Mouse (Mus musculus): ENCODE measurements around the gene Cfap97d1. TPM values are rescaled to one million over a fixed set of nuclear protein-coding genes. Genes with fewer than 3 reads are reported as not detected.

The Cfap97d1 gene
- not detected in 2 replicates for polyA plus RNA-seq (2015; fragmentation: Nextera tagmentation; extraction: Ambion mirVana)

GRCm38 (mm10) chr11:101984054-101985025, at the start of gene Cfap97d1:
Gene Cfap97d1, plus strand, starts transcription at chr11:101984279.
- Histone ChIP-seq H3K4me3 (ENCODE audit: low read length) (peak within 1 kb of the TSS; percentile 84), H3K27me3 (replicated peaks; ENCODE audit: control insufficient read depth, insufficient read depth, low read length) (no peaks in the 10 kb centered on the region), H3K4me2 (ENCODE audit: low read length) (peak within 1 kb of the TSS; percentile 97), H3K9ac (ENCODE audit: low read depth, low read length) (peak within 1 kb of the TSS; percentile 87), H3K27ac (ENCODE audit: low read depth, low read length) (peak within 1 kb of the TSS; percentile 86), H3K36me3 (ENCODE audit: control insufficient read depth, insufficient read depth, low read length) (peaks cover 11% of the 10 kb centered on the region), H3K4me1 (ENCODE audit: control insufficient read depth, insufficient read depth, low read depth, low read length) (peaks cover 13% of the 10 kb centered on the region), H3K9me3 (ENCODE audit: control insufficient read depth, low read length) (no peaks in the 10 kb centered on the region)
- under 1% methylated on average over 62 of the region's 71 CpGs for WGBS
- peak; percentile 86 for ATAC-seq

GRCm38 (mm10) chr11:101935743-101936142, 48.3 kb upstream of the Cfap97d1 start:
- no peak for ATAC-seq
- H3K9me3 ChIP-seq (ENCODE audit: control insufficient read depth, low read length): no peaks in the 10 kb centered on the region
- no peak overlapping the region for H3K27ac ChIP-seq (ENCODE audit: low read depth, low read length)
- no peaks in the 10 kb centered on the region for H3K27me3 ChIP-seq (replicated peaks; ENCODE audit: control insufficient read depth, insufficient read depth, low read length)
- no peak overlapping the region for H3K4me3 ChIP-seq (ENCODE audit: low read length)
- no peak overlapping the region for H3K9ac ChIP-seq (ENCODE audit: low read depth, low read length)
- H3K4me2 ChIP-seq (ENCODE audit: low read length): no peak overlapping the region
- H3K4me1 ChIP-seq (ENCODE audit: control insufficient read depth, insufficient read depth, low read depth, low read length): peaks cover 5% of the 10 kb centered on the region; the same call in 1 of the 2 replicates
- 85% methylated on average over 3 of the region's 3 CpGs for WGBS
- H3K36me3 ChIP-seq (ENCODE audit: control insufficient read depth, insufficient read depth, low read length): no peaks in the 10 kb centered on the region

- no peak for ATAC-seq
- H3K4me3 ChIP-seq (ENCODE audit: low read length): no peak overlapping the region
- H3K4me1 ChIP-seq (ENCODE audit: control insufficient read depth, insufficient read depth, low read depth, low read length): peaks cover 5% of the 10 kb centered on the region; the same call in 1 of the 2 replicates
- H3K9me3 ChIP-seq (ENCODE audit: control insufficient read depth, low read length): no peaks in the 10 kb centered on the region
- no peaks in the 10 kb centered on the region for H3K27me3 ChIP-seq (replicated peaks; ENCODE audit: control insufficient read depth, insufficient read depth, low read length)
- peak overlapping the region; percentile 81 for H3K4me2 ChIP-seq (ENCODE audit: low read length)
- H3K36me3 ChIP-seq (ENCODE audit: control insufficient read depth, insufficient read depth, low read length): no peaks in the 10 kb centered on the region
- H3K9ac ChIP-seq (ENCODE audit: low read depth, low read length): no peak overlapping the region
- 42% methylated on average over 7 of the region's 7 CpGs for WGBS
- no peak overlapping the region for H3K27ac ChIP-seq (ENCODE audit: low read depth, low read length)
Observed at GRCm38 (mm10) chr11:101936421-101936820, 47.7 kb upstream of the Cfap97d1 start.

DNA sequence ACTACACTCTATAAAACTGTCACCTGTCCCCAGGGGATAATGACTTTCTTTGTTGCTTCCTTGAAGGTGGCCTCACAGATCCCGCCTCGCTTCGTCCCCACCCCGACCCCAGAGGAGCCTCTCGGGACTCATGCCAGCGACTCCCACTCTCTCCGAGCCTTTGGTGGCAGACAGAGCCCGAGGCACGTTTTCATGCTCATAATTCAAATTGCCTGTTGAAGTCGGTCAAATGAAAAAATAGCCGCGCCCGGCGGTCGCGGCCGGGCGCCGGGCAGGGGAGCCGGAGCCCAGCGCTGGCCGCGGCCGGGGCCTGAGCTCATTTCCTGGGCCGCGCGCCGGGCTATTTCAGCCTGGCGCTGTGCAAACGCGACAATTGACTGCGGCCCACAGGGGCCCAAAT, 47.0 kb upstream of the Cfap97d1 start:
- Histone ChIP-seq H3K9me3 (ENCODE audit: control insufficient read depth, low read length) (no peaks in the 10 kb centered on the region), H3K4me2 (ENCODE audit: low read length) (peak overlapping the region; percentile 81), H3K27me3 (replicated peaks; ENCODE audit: control insufficient read depth, insufficient read depth, low read length) (no peaks in the 10 kb centered on the region), H3K9ac (ENCODE audit: low read depth, low read length) (peak overlapping the region; percentile 69), H3K27ac (ENCODE audit: low read depth, low read length) (no peak overlapping the region), H3K36me3 (ENCODE audit: control insufficient read depth, insufficient read depth, low read length) (no peaks in the 10 kb centered on the region), H3K4me3 (ENCODE audit: low read length) (peak overlapping the region; percentile 50), H3K4me1 (ENCODE audit: control insufficient read depth, insufficient read depth, low read depth, low read length) (peaks cover 5% of the 10 kb centered on the region; the same call in 1 of the 2 replicates)
- WGBS: under 1% methylated on average over 32 of the region's 32 CpGs
- ATAC-seq: peak; percentile 65

DNA sequence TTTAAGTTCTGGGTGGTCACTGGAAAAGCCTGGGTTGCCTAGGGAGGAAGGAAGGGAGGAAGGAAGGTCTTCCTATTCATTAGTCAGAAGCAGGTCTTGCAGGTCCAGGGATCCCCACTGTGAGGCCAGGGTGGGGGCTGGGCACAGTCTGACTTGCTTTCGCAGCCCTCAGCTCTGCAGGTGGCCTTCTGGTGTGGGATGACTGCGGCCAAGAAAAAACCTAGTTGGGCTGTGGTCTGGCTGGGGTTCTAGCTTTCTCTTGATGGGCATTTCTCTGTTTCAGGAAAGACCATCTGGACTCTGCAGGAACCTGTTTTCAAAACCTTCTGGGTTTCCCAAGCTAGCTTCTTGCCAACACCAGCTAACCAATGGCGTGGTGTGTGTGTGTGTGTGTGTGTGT, 41.0 kb upstream of the Cfap97d1 start:
- Histone ChIP-seq H3K9ac (ENCODE audit: low read depth, low read length) (no peak overlapping the region), H3K4me1 (ENCODE audit: control insufficient read depth, insufficient read depth, low read depth, low read length) (no peaks in the 10 kb centered on the region), H3K4me3 (ENCODE audit: low read length) (no peak overlapping the region), H3K27me3 (replicated peaks; ENCODE audit: control insufficient read depth, insufficient read depth, low read length) (no peaks in the 10 kb centered on the region), H3K4me2 (ENCODE audit: low read length) (no peak overlapping the region), H3K9me3 (ENCODE audit: control insufficient read depth, low read length) (no peaks in the 10 kb centered on the region), H3K27ac (ENCODE audit: low read depth, low read length) (no peak overlapping the region), H3K36me3 (ENCODE audit: control insufficient read depth, insufficient read depth, low read length) (no peaks in the 10 kb centered on the region)
- WGBS: 31% methylated on average over 3 of the region's 3 CpGs
- no peak for ATAC-seq

- 28% methylated on average over 5 of the region's 5 CpGs for WGBS
- no peak overlapping the region for H3K4me2 ChIP-seq (ENCODE audit: low read length)
- no peaks in the 10 kb centered on the region for H3K4me1 ChIP-seq (ENCODE audit: control insufficient read depth, insufficient read depth, low read depth, low read length)
- no peaks in the 10 kb centered on the region for H3K36me3 ChIP-seq (ENCODE audit: control insufficient read depth, insufficient read depth, low read length)
- H3K27me3 ChIP-seq (replicated peaks; ENCODE audit: control insufficient read depth, insufficient read depth, low read length): no peaks in the 10 kb centered on the region
- ATAC-seq: no peak
- H3K27ac ChIP-seq (ENCODE audit: low read depth, low read length): no peak overlapping the region
- H3K9me3 ChIP-seq (ENCODE audit: control insufficient read depth, low read length): no peaks in the 10 kb centered on the region
- no peak overlapping the region for H3K9ac ChIP-seq (ENCODE audit: low read depth, low read length)
- H3K4me3 ChIP-seq (ENCODE audit: low read length): no peak overlapping the region
Observed at GRCm38 (mm10) chr11:101946525-101946924, 37.6 kb upstream of the Cfap97d1 start.

DNA sequence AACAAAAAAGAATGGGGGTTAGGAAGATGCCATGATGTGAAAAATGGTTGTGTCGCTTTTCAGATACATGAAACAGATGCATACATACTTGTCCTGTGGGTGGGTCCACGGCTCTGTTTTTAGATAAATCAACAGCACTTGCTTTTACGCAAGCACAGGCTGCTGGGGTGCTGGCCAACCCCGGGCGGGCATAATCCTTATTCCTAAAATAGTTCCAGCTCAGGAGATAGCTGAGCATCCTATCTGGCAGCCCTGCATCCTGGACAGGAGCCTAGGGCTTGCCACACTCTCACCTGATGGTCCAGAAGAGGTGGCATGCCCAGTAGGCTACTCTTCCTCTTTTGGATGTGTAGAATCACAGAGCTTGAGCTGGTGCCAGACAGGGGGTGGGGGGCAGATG, 34.1 kb upstream of the Cfap97d1 start:
- H3K9ac ChIP-seq (ENCODE audit: low read depth, low read length): no peak overlapping the region
- H3K4me1 ChIP-seq (ENCODE audit: control insufficient read depth, insufficient read depth, low read depth, low read length): peaks cover 5% of the 10 kb centered on the region; the same call in 1 of the 2 replicates
- 91% methylated on average over 5 of the region's 5 CpGs for WGBS
- H3K27me3 ChIP-seq (replicated peaks; ENCODE audit: control insufficient read depth, insufficient read depth, low read length): no peaks in the 10 kb centered on the region
- H3K27ac ChIP-seq (ENCODE audit: low read depth, low read length): no peak overlapping the region
- no peak overlapping the region for H3K4me2 ChIP-seq (ENCODE audit: low read length)
- no peak for ATAC-seq
- H3K9me3 ChIP-seq (ENCODE audit: control insufficient read depth, low read length): no peaks in the 10 kb centered on the region
- no peak overlapping the region for H3K4me3 ChIP-seq (ENCODE audit: low read length)
- no peaks in the 10 kb centered on the region for H3K36me3 ChIP-seq (ENCODE audit: control insufficient read depth, insufficient read depth, low read length)

- Histone ChIP-seq H3K9ac (ENCODE audit: low read depth, low read length) (peak overlapping the region; percentile 1; the same call in 1 of the 2 replicates), H3K36me3 (ENCODE audit: control insufficient read depth, insufficient read depth, low read length) (no peaks in the 10 kb centered on the region), H3K4me3 (ENCODE audit: low read length) (no peak overlapping the region), H3K4me1 (ENCODE audit: control insufficient read depth, insufficient read depth, low read depth, low read length) (peaks cover 5% of the 10 kb centered on the region; the same call in 1 of the 2 replicates), H3K27ac (ENCODE audit: low read depth, low read length) (no peak overlapping the region), H3K4me2 (ENCODE audit: low read length) (peak overlapping the region; percentile 32; the same call in 1 of the 2 replicates), H3K9me3 (ENCODE audit: control insufficient read depth, low read length) (no peaks in the 10 kb centered on the region), H3K27me3 (replicated peaks; ENCODE audit: control insufficient read depth, insufficient read depth, low read length) (no peaks in the 10 kb centered on the region)
- no peak for ATAC-seq
- WGBS: 23% methylated on average over 24 of the region's 24 CpGs
Observed at GRCm38 (mm10) chr11:101952541-101953341, 31.3 kb upstream of the Cfap97d1 start.

GRCm38 (mm10) chr11:101953441-101953840, 30.6 kb upstream of the Cfap97d1 start:
- Histone ChIP-seq H3K9me3 (ENCODE audit: control insufficient read depth, low read length) (no peaks in the 10 kb centered on the region), H3K27ac (ENCODE audit: low read depth, low read length) (no peak overlapping the region), H3K9ac (ENCODE audit: low read depth, low read length) (no peak overlapping the region), H3K4me3 (ENCODE audit: low read length) (no peak overlapping the region), H3K36me3 (ENCODE audit: control insufficient read depth, insufficient read depth, low read length) (no peaks in the 10 kb centered on the region), H3K4me1 (ENCODE audit: control insufficient read depth, insufficient read depth, low read depth, low read length) (peaks cover 5% of the 10 kb centered on the region; the same call in 1 of the 2 replicates), H3K27me3 (replicated peaks; ENCODE audit: control insufficient read depth, insufficient read depth, low read length) (no peaks in the 10 kb centered on the region), H3K4me2 (ENCODE audit: low read length) (no peak overlapping the region)
- ATAC-seq: no peak
- 75% methylated on average over 4 of the region's 4 CpGs for WGBS

Data from hindbrain, embryonic 16.5 days (tissue).